ENCODE assay signal across 14 mouse cellular contexts in genomic region chr5:31606151-31606550, GRCm38 (mm10). TPM values are rescaled to one million over a fixed set of nuclear protein-coding genes. Genes with fewer than 3 reads are reported as not detected.
DNase-seq lines count a peak whose midpoint lies in the region; ATAC-seq lines count a peak whose summit lies in the region.
"Had no signal": no experiment of that assay in that cellular context is flagged by ENCODE, and none has a peak within 500 bp of the region (broad histone marks: within the 10 kb centered on the region; RNA-seq: fewer than 3 reads in every experiment).

No protein-coding gene starts in this region.

- no peak overlapping the region for H3K9ac ChIP-seq in kidney, embryonic 16.5 days (replicated peaks; ENCODE audit: low read length)
- H3K9ac ChIP-seq: heart, embryonic 13.5 days; liver, embryonic 13.5 days had no signal

- intact Hi-C loops in left cerebral cortex, postnatal 25 days (cut with DNase I): no loop called here

- ATAC-seq in kidney, embryonic 16.5 days (ENCODE audit: low FRiP score, low TSS enrichment): no peak

- H3K27me3 ChIP-seq in kidney, embryonic 16.5 days (ENCODE audit: insufficient read depth, low read length): no peaks in the 10 kb centered on the region
- H3K27me3 ChIP-seq: heart, embryonic 13.5 days; liver, embryonic 13.5 days; megakaryocyte, embryonic 14.5 days had no signal

- no peaks in the 10 kb centered on the region for H3K36me3 ChIP-seq in kidney, embryonic 16.5 days (ENCODE audit: insufficient read depth, low read length)
- H3K36me3 ChIP-seq: heart, embryonic 13.5 days; liver, embryonic 13.5 days had no signal

- H3K27ac ChIP-seq in kidney, embryonic 16.5 days (ENCODE audit: low read length): no peak overlapping the region
- H3K27ac ChIP-seq: heart, embryonic 13.5 days; layer of hippocampus, adult 2 months; liver, embryonic 13.5 days had no signal

- H3K4me3 ChIP-seq in kidney, embryonic 16.5 days (ENCODE audit: low read length): no peak overlapping the region
- H3K4me3 ChIP-seq: heart, embryonic 13.5 days; layer of hippocampus, adult 2 months; liver, embryonic 13.5 days; megakaryocyte, embryonic 14.5 days had no signal

- no peak overlapping the region for H3K4me2 ChIP-seq in kidney, embryonic 16.5 days (replicated peaks; ENCODE audit: low read depth, low read length)
- H3K4me2 ChIP-seq: heart, embryonic 13.5 days; liver, embryonic 13.5 days had no signal

- WGBS in kidney, embryonic 16.5 days: 42% methylated on average over 3 of the region's 3 CpGs

- no peaks in the 10 kb centered on the region for H3K9me3 ChIP-seq in kidney, embryonic 16.5 days (ENCODE audit: low read length)
- H3K9me3 ChIP-seq: heart, embryonic 13.5 days; liver, embryonic 13.5 days had no signal

- DNase-seq in adrenal gland, adult 2 months: peak; percentile 70
- no peak for DNase-seq in adrenal gland, adult 18-20 months (ENCODE audit: low spot score in 2 of 2)
- peak; percentile 96 for DNase-seq in Muller cell, postnatal 12 days (ENCODE audit: inconsistent ontology term)
- peak; percentile 73 to 77 for DNase-seq in gastrocnemius, adult 8-10 months (ENCODE audit: low spot score in 2 of 2)
- DNase-seq in thymus, adult 18-20 months: peak; percentile 60 to 68
- DNase-seq in T-cell, adult 2 months (ENCODE audit: low spot score): no peak
- no peak for DNase-seq in left cerebral cortex, postnatal 25 days (ENCODE audit: low spot score in 2 of 2)
- DNase-seq: B cell, adult 2 months; cerebellum, adult 9-10 months; liver, embryonic 13.5 days had no signal

- 0 out of 2 replicates have a peak, but pooled peaks cover 3% of the 10 kb centered on the region for H3K4me1 ChIP-seq in kidney, embryonic 16.5 days (ENCODE audit: insufficient read depth, low read length)

RNA-seq across cellular contexts. Expression of gene Mrpl33, which starts 9.4 kb away (rescaled TPM):
- 100 to 1,000 TPM; 294 to 325 TPM for total RNA-seq in adrenal gland, adult 2 months (2021)
- 21.1 and 31.6 TPM in 2 replicates for polyA plus RNA-seq in adrenal gland, adult 2 months (2012; rRNA removed)
- 100 to 1,000 TPM; 265 to 377 TPM for total RNA-seq in adrenal gland, adult 18-20 months (2021)
- 100 to 1,000 TPM; 256 to 270 (median 258) TPM for total RNA-seq in gastrocnemius, adult 8-10 months (2022)
- total RNA-seq in left cerebral cortex, postnatal 25 days (2021): 10 to 100 TPM; 92.9 to 96.0 TPM
- polyA plus RNA-seq in kidney, embryonic 16.5 days (2015; fragmentation: Nextera tagmentation; extraction: Ambion mirVana): 237 and 260 TPM in 2 replicates

Comparison
In these comparisons a context has a peak if more than half of its experiments do, and no peak if none do; other contexts are left out.
1. DNase-seq: peak in adrenal gland, adult 2 months (single experiment), Muller cell, postnatal 12 days (single experiment), gastrocnemius, adult 8-10 months (2 of 2) and thymus, adult 18-20 months (2 of 2); none in adrenal gland, adult 18-20 months (0 of 2), T-cell, adult 2 months (single experiment) and left cerebral cortex, postnatal 25 days (0 of 2).